Mouse (Mus musculus) brain, embryonic 14.5 days (tissue): ENCODE data around the gene Fry.

Experiments
- CTCF ChIP-seq: fragments of 200-500 bp; IDR thresholded peaks from 2 replicates; pipeline ENCODE4 v1.5.1; 2012; ENCODE audit warnings: inconsistent platforms, mild to moderate bottlenecking, moderate library complexity, borderline replicate concordance; ENCODE audit not compliant: insufficient read depth, insufficient read length; ENCODE audit errors: extremely low read depth
- POLR2A ChIP-seq: fragments of 200-500 bp; IDR thresholded peaks from 2 replicates; pipeline ENCODE4 v1.6.1; 2012; ENCODE audit warnings: mild to moderate bottlenecking, inconsistent platforms, borderline replicate concordance; ENCODE audit not compliant: poor library complexity, insufficient read depth, insufficient read length, severe bottlenecking; ENCODE audit errors: extremely low read depth

GRCm38 (mm10) chr5:150174950-150175349 lies 56.5 kb downstream of the Fry start:
- TF ChIP-seq CTCF = no peak
- TF ChIP-seq POLR2A = no peak
